Mouse (Mus musculus) kidney, adult 2 months (tissue): ENCODE results near the gene Prrx1. TPM values are rescaled to one million over a fixed set of nuclear protein-coding genes. Genes with fewer than 3 reads are reported as not detected.

Experiments used
- DNase-seq: peaks from one replicate; pipeline ENCODE4 v3.0.0; 2021
- H3K27ac ChIP-seq: fragments of 200-500 bp; 2 replicates; pipeline ENCODE4 v1.5.1; 2012; ENCODE audit warnings: low read depth, low read length, control low read depth, inconsistent platforms; ENCODE audit not compliant: insufficient read depth
- H3K27me3 ChIP-seq: fragments of 200-500 bp; replicated peaks from 2 replicates; pipeline ENCODE4 v1.6.1; 2012; ENCODE audit warnings: mild to moderate bottlenecking, moderate library complexity, low read length, inconsistent platforms; ENCODE audit not compliant: control insufficient read depth, insufficient read depth
- H3K36me3 ChIP-seq: fragments of 200-500 bp; 2 replicates; pipeline ENCODE4 v1.6.1; 2012; ENCODE audit warnings: mild to moderate bottlenecking, moderate library complexity, low read length, inconsistent platforms; ENCODE audit not compliant: control insufficient read depth, insufficient read depth
- H3K4me1 ChIP-seq: fragments of 200-500 bp; 2 replicates; pipeline ENCODE4 v1.6.1; 2011; ENCODE audit warnings: low read length; ENCODE audit not compliant: control insufficient read depth, insufficient read depth
- H3K4me3 ChIP-seq: fragments of 200-500 bp; 2 replicates; pipeline ENCODE4 v1.5.1; 2011; ENCODE audit warnings: mild to moderate bottlenecking, low read depth, low read length, control low read depth; ENCODE audit not compliant: insufficient read depth
- CTCF ChIP-seq: fragments of 200-500 bp; conservative IDR thresholded peaks from 2 replicates; pipeline ENCODE4 v1.5.1; 2011; ENCODE audit warnings: low read depth, mild to moderate bottlenecking, control low read depth, low read length, moderate library complexity, mixed read lengths; ENCODE audit not compliant: insufficient read depth, insufficient read length
- POLR2A ChIP-seq: fragments of 200-500 bp; IDR thresholded peaks from one replicate; pipeline ENCODE4 v1.6.1; 2011; ENCODE audit warnings: low read depth, low read length, control low read depth
- WGBS: fragments of 180-500 bp; shearing (Covaris S2); methylation state at CpG from one replicate; pipeline ENCODE4 v1.1.7; 2018; 5-methylcytosine and 5-hydroxymethylcytosine counted together
- polyA plus RNA-seq: library from polyadenylated mRNA; depleted of rRNA; stranded (reverse); fragments of >200 nt; gene quantifications from 2 replicates; pipeline ENCODE4 v1.2.3, GENCODE M21; 2012

The Prrx1 gene
- polyA plus RNA-seq, 1 experiment, result 2.8 TPM

GRCm38 (mm10) chr1:163310023-163310754 is 3.3 kb downstream of the Prrx1 start:
- H3K4me1 ChIP-seq, result no peaks in the 10 kb centered on the region
- WGBS, result 61% methylated on average over 8 of the region's 8 CpGs
- H3K4me3 ChIP-seq, result no peak overlapping the region
- no peaks in the 10 kb centered on the region for H3K36me3 ChIP-seq
- H3K27me3 ChIP-seq, result peaks cover 2% of the 10 kb centered on the region
- H3K27ac ChIP-seq, result no peak overlapping the region
- no peak for DNase-seq
- TF ChIP-seq CTCF (no peak), POLR2A (no peak)

GRCm38 (mm10) chr1:163309466-163309865 is 4.0 kb downstream of the Prrx1 start:
- Histone ChIP-seq H3K36me3 (no peaks in the 10 kb centered on the region), H3K4me1 (no peaks in the 10 kb centered on the region), H3K27me3 (peaks cover 2% of the 10 kb centered on the region), H3K4me3 (no peak overlapping the region), H3K27ac (no peak overlapping the region)
- no peak for DNase-seq
- TF ChIP-seq CTCF (no peak), POLR2A (no peak)
- WGBS, result 59% methylated on average over 2 of the region's 2 CpGs

DNA sequence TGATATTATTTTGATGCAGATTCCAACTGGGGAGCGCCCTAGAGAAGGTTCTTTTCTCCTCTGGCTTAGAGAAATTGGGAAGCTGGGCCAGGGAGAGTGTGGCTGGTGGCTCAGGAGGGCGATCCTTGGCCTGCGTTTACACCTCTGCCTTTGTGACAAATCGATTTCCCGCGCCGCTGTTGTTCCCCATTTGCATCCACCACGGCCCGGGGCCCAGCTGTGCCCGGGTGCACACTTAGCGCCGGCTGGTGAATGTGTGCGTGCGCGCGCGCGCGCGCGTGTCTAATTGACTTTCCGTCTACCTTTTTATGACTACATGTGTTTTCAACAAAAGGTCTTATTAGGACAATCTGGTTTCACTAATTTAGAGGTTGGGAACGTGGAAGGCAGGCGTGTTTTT is 4.9 kb downstream of the Prrx1 start:
- 19% methylated on average over 24 of the region's 24 CpGs for WGBS
- Histone ChIP-seq H3K27ac (no peak overlapping the region), H3K27me3 (peaks cover 2% of the 10 kb centered on the region; the same call in 1 of the 2 replicates), H3K36me3 (no peaks in the 10 kb centered on the region), H3K4me3 (no peak overlapping the region), H3K4me1 (no peaks in the 10 kb centered on the region)
- no peak for DNase-seq
- TF ChIP-seq POLR2A (no peak), CTCF (no peak)

DNA sequence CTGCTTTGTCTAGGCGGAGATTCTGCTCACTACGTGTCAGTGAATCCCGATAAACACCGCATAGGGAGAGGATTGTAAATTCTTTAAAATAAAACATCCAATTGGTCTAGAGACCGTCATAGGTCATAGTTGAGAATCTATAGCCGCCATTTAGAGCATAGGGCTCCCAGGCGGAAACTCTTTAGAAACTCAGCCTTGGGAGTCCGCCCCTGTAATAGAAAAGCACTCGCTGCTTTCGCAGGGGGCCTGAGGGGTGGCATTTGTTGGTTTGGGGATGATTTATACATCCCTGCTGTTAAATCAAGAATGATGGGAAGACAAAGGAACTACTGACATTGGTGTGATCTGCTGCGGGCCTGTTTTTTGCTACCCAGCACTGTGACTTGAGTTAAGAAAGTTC is 5.8 kb downstream of the Prrx1 start:
- TF ChIP-seq CTCF (no peak), POLR2A (no peak)
- WGBS, result 67% methylated on average over 11 of the region's 11 CpGs
- Histone ChIP-seq H3K4me3 (no peak overlapping the region), H3K4me1 (no peaks in the 10 kb centered on the region), H3K36me3 (no peaks in the 10 kb centered on the region), H3K27ac (no peak overlapping the region), H3K27me3 (peaks cover 2% of the 10 kb centered on the region; the same call in 1 of the 2 replicates)
- DNase-seq, result no peak

GRCm38 (mm10) chr1:163305956-163306355 is 7.6 kb downstream of the Prrx1 start:
- TF ChIP-seq POLR2A, result no peak
- no peak for TF ChIP-seq CTCF
- peaks cover 2% of the 10 kb centered on the region; the same call in 1 of the 2 replicates for H3K27me3 ChIP-seq
- no peaks in the 10 kb centered on the region for H3K36me3 ChIP-seq
- H3K27ac ChIP-seq, result no peak overlapping the region
- DNase-seq, result no peak
- 84% methylated on average over 1 of the region's 1 CpGs for WGBS
- no peaks in the 10 kb centered on the region for H3K4me1 ChIP-seq
- no peak overlapping the region for H3K4me3 ChIP-seq

GRCm38 (mm10) chr1:163304837-163305236 is 8.7 kb downstream of the Prrx1 start:
- no peak for DNase-seq
- H3K36me3 ChIP-seq, result no peaks in the 10 kb centered on the region
- TF ChIP-seq POLR2A (no peak), CTCF (no peak)

GRCm38 (mm10) chr1:163302292-163302691 is 11.2 kb downstream of the Prrx1 start:
- no peak for DNase-seq
- H3K4me1 ChIP-seq, result no peaks in the 10 kb centered on the region
- H3K27me3 ChIP-seq, result no peaks in the 10 kb centered on the region; the same call in 1 of the 2 replicates
- no peaks in the 10 kb centered on the region for H3K36me3 ChIP-seq
- no peak overlapping the region for H3K4me3 ChIP-seq
- no peak overlapping the region for H3K27ac ChIP-seq
- WGBS, result 44% methylated on average over 6 of the region's 6 CpGs
- TF ChIP-seq CTCF (no peak), POLR2A (no peak)

More at GRCm38 (mm10) chr1:163304837-163305236, 8.7 kb downstream of the Prrx1 start:
- no peaks in the 10 kb centered on the region for H3K4me1 ChIP-seq
- WGBS, result 93% methylated on average over 3 of the region's 3 CpGs
- H3K4me3 ChIP-seq, result no peak overlapping the region
- peaks cover 2% of the 10 kb centered on the region; the same call in 1 of the 2 replicates for H3K27me3 ChIP-seq
- H3K27ac ChIP-seq, result no peak overlapping the region

DNA sequence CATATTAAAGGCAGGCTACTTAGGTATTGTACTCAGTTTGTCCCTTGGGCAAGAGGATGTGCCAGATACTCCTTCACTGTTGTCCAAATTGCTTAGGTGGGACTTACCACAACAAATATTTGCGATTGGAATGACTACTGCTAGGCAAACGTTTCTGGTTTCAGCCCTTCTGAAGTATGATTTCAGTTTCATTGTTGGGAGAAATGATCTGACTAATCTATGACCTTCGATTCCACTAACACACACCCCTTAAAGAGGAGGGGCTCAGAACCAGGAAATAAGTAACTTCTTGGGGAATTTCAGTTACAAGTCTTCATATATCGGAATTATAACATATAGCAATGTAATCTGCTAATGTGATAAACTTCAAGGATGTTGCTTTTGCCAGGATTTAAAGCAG is 20.4 kb downstream of the Prrx1 start:
- no peaks in the 10 kb centered on the region for H3K36me3 ChIP-seq
- H3K4me1 ChIP-seq, result no peaks in the 10 kb centered on the region
- 79% methylated on average over 4 of the region's 4 CpGs for whole genome bisulfite sequencing
- TF ChIP-seq POLR2A, result no peak
- no peak for DNase-seq
- H3K27me3 ChIP-seq, result no peaks in the 10 kb centered on the region
- no peak overlapping the region for H3K4me3 ChIP-seq
- H3K27ac ChIP-seq, result no peak overlapping the region
